Mouse (Mus musculus): ENCODE data around the gene Trim38. TPM values are rescaled to one million over a fixed set of nuclear protein-coding genes. Genes with fewer than 3 reads are reported as not detected.

The Trim38 gene
- polyA plus RNA-seq, 1 experiment from 2014 or later, result not detected

- H3K9me3 ChIP-seq, result no peaks in the 10 kb centered on the region
- no peak overlapping the region for H3K4me3 ChIP-seq
- H3K27ac ChIP-seq, result no peak overlapping the region
- WGBS, result 44% methylated on average over 3 of the region's 3 CpGs
- no peaks in the 10 kb centered on the region for H3K36me3 ChIP-seq
- H3K4me1 ChIP-seq, result no peaks in the 10 kb centered on the region
- no peak for ATAC-seq (ENCODE audit: borderline replicate concordance, extremely low read depth, low FRiP score, low TSS enrichment)
- no peak overlapping the region for H3K9ac ChIP-seq
- no peaks in the 10 kb centered on the region for H3K27me3 ChIP-seq
- no peak overlapping the region for H3K4me2 ChIP-seq
Measured at GRCm38 (mm10) chr13:23822213-23822612, 52.5 kb downstream of the Trim38 start.

GRCm38 (mm10) chr13:23826606-23827005 lies 56.9 kb downstream of the Trim38 start:
- Histone ChIP-seq H3K4me1 (no peaks in the 10 kb centered on the region), H3K9me3 (no peaks in the 10 kb centered on the region), H3K27ac (no peak overlapping the region), H3K4me3 (no peak overlapping the region), H3K36me3 (no peaks in the 10 kb centered on the region), H3K9ac (no peak overlapping the region), H3K4me2 (no peak overlapping the region), H3K27me3 (no peaks in the 10 kb centered on the region)
- no peak for ATAC-seq (ENCODE audit: borderline replicate concordance, extremely low read depth, low FRiP score, low TSS enrichment)
- WGBS, result 39% methylated on average over 3 of the region's 3 CpGs

- Histone ChIP-seq H3K4me1 (no peaks in the 10 kb centered on the region), H3K27ac (no peak overlapping the region), H3K36me3 (no peaks in the 10 kb centered on the region), H3K4me2 (no peak overlapping the region), H3K27me3 (no peaks in the 10 kb centered on the region), H3K9me3 (no peaks in the 10 kb centered on the region), H3K9ac (no peak overlapping the region), H3K4me3 (no peak overlapping the region)
- 15% methylated on average over 6 of the region's 6 CpGs for WGBS
- no peak for ATAC-seq (ENCODE audit: borderline replicate concordance, extremely low read depth, low FRiP score, low TSS enrichment)
Measured at GRCm38 (mm10) chr13:23833053-23833452, 63.3 kb downstream of the Trim38 start.

GRCm38 (mm10) chr13:23834836-23835235 lies 65.1 kb downstream of the Trim38 start:
- no peak overlapping the region for H3K9ac ChIP-seq
- no peaks in the 10 kb centered on the region for H3K9me3 ChIP-seq
- H3K4me2 ChIP-seq, result no peak overlapping the region
- no peak overlapping the region for H3K27ac ChIP-seq
- H3K4me1 ChIP-seq, result no peaks in the 10 kb centered on the region
- H3K27me3 ChIP-seq, result no peaks in the 10 kb centered on the region
- no peak for ATAC-seq (ENCODE audit: borderline replicate concordance, extremely low read depth, low FRiP score, low TSS enrichment)
- H3K36me3 ChIP-seq, result no peaks in the 10 kb centered on the region
- 84% methylated on average over 5 of the region's 5 CpGs for WGBS
- H3K4me3 ChIP-seq, result no peak overlapping the region

GRCm38 (mm10) chr13:23836630-23837029 lies 66.9 kb downstream of the Trim38 start:
- H3K27me3 ChIP-seq, result no peaks in the 10 kb centered on the region
- no peaks in the 10 kb centered on the region for H3K9me3 ChIP-seq
- H3K9ac ChIP-seq, result no peak overlapping the region
- H3K4me3 ChIP-seq, result no peak overlapping the region
- no peak overlapping the region for H3K4me2 ChIP-seq
- no peaks in the 10 kb centered on the region for H3K36me3 ChIP-seq
- H3K27ac ChIP-seq, result no peak overlapping the region
- H3K4me1 ChIP-seq, result no peaks in the 10 kb centered on the region
- ATAC-seq (ENCODE audit: borderline replicate concordance, extremely low read depth, low FRiP score, low TSS enrichment), result no peak
- 86% methylated on average over 5 of the region's 5 CpGs for WGBS

- no peak within 1 kb of the TSS for H3K27ac ChIP-seq
- ATAC-seq (ENCODE audit: borderline replicate concordance, extremely low read depth, low FRiP score, low TSS enrichment), result no peak
- WGBS, result 62% methylated on average over 2 of the region's 2 CpGs
Measured at GRCm38 (mm10) chr13:23839308-23839707, 69.6 kb downstream of the Trim38 start, which contains the start of gene Slc17a3. Gene Slc17a3 (plus strand): TSS chr13:23839434.

More at GRCm38 (mm10) chr13:23839308-23839707, 69.6 kb downstream of the Trim38 start, which contains the start of gene Slc17a3:
- Histone ChIP-seq H3K9me3 (no peaks in the 10 kb centered on the region), H3K27me3 (no peaks in the 10 kb centered on the region), H3K4me2 (no peak within 1 kb of the TSS), H3K4me1 (no peaks in the 10 kb centered on the region), H3K4me3 (no peak within 1 kb of the TSS), H3K9ac (no peak within 1 kb of the TSS), H3K36me3 (no peaks in the 10 kb centered on the region)

Small RNA genes within 50 kb of the gene (microRNA-seq; reads per million reads assigned to microRNA genes)
- gene Gm44314 (not detected), gene Gm44484 (not detected)

Other genes with a start within 250 kb of the Trim38 start
- gene Hist1h4h, start 238.9 kb upstream of the Trim38 start, polyA plus RNA-seq (2015; fragmentation: Nextera tagmentation; extraction: Ambion mirVana), result 6.9 and 8.1 TPM in 2 replicates
- 6.2 and 8.4 TPM in 2 replicates for gene Hist1h2af, start 236.0 kb upstream of the Trim38 start, polyA plus RNA-seq (2015; fragmentation: Nextera tagmentation; extraction: Ambion mirVana)
- 9.5 and 10.8 TPM in 2 replicates for gene Hist1h3g, start 234.5 kb upstream of the Trim38 start, polyA plus RNA-seq (2015; fragmentation: Nextera tagmentation; extraction: Ambion mirVana)
- gene Hist1h2bh, start 226.5 kb upstream of the Trim38 start, polyA plus RNA-seq (2015; fragmentation: Nextera tagmentation; extraction: Ambion mirVana), result 1.4 TPM in 2 replicates
- 0.75 and 1.5 TPM in 2 replicates for gene Hist1h3f, start 225.9 kb upstream of the Trim38 start, polyA plus RNA-seq (2015; fragmentation: Nextera tagmentation; extraction: Ambion mirVana)
- gene Hist1h4f, start 218.3 kb upstream of the Trim38 start, polyA plus RNA-seq (2015; fragmentation: Nextera tagmentation; extraction: Ambion mirVana), result 1.7 and 2.1 TPM in 2 replicates
- gene Hist1h1d, start 216.7 kb upstream of the Trim38 start, polyA plus RNA-seq (2015; fragmentation: Nextera tagmentation; extraction: Ambion mirVana), result 0.78 and 0.86 TPM in 2 replicates
- gene Hist1h3e, start 207.5 kb upstream of the Trim38 start, polyA plus RNA-seq (2015; fragmentation: Nextera tagmentation; extraction: Ambion mirVana), result 7.1 and 7.9 TPM in 2 replicates
- 143 and 164 TPM in 2 replicates for gene Hist1h2ae, start 198.7 kb upstream of the Trim38 start, polyA plus RNA-seq (2015; fragmentation: Nextera tagmentation; extraction: Ambion mirVana)
- gene Hist1h2bg, start 198.5 kb upstream of the Trim38 start, polyA plus RNA-seq (2015; fragmentation: Nextera tagmentation; extraction: Ambion mirVana), result 14.5 and 17.7 TPM in 2 replicates
- 10.1 and 10.2 TPM in 2 replicates for gene Hist1h2bf, start 195.7 kb upstream of the Trim38 start, polyA plus RNA-seq (2015; fragmentation: Nextera tagmentation; extraction: Ambion mirVana)
- gene Hist1h2ad, start 195.5 kb upstream of the Trim38 start, polyA plus RNA-seq (2015; fragmentation: Nextera tagmentation; extraction: Ambion mirVana), result 3.1 and 4.6 TPM in 2 replicates
- gene Hist1h3d, start 194.2 kb upstream of the Trim38 start, polyA plus RNA-seq (2015; fragmentation: Nextera tagmentation; extraction: Ambion mirVana), result 9.4 and 10.2 TPM in 2 replicates
- gene Hist1h4d, start 188.3 kb upstream of the Trim38 start, polyA plus RNA-seq (2015; fragmentation: Nextera tagmentation; extraction: Ambion mirVana), result 160 and 177 TPM in 2 replicates
- gene Hist1h2be, start 148.8 kb upstream of the Trim38 start, polyA plus RNA-seq (2015; fragmentation: Nextera tagmentation; extraction: Ambion mirVana), result 2.5 and 3.6 TPM in 2 replicates
- gene Hist1h1e, start 147.4 kb upstream of the Trim38 start, polyA plus RNA-seq (2015; fragmentation: Nextera tagmentation; extraction: Ambion mirVana), result 28.3 and 28.5 TPM in 2 replicates
- 1.6 and 1.8 TPM in 2 replicates for gene Hist1h2ac, start 86.0 kb upstream of the Trim38 start, polyA plus RNA-seq (2015; fragmentation: Nextera tagmentation; extraction: Ambion mirVana)
- gene Hist1h2bc, start 85.7 kb upstream of the Trim38 start, polyA plus RNA-seq (2015; fragmentation: Nextera tagmentation; extraction: Ambion mirVana), result 60.8 and 63.6 TPM in 2 replicates
- gene Hist1h1t, start 74.1 kb upstream of the Trim38 start, polyA plus RNA-seq (2015; fragmentation: Nextera tagmentation; extraction: Ambion mirVana), result 0.22 and 0.35 TPM in 2 replicates
- 8.2 and 9.4 TPM in 2 replicates for gene Hist1h4c, start 71.5 kb upstream of the Trim38 start, polyA plus RNA-seq (2015; fragmentation: Nextera tagmentation; extraction: Ambion mirVana)
- 8.6 and 10.8 TPM in 2 replicates for gene Hfe, start 59.1 kb upstream of the Trim38 start, polyA plus RNA-seq (2015; fragmentation: Nextera tagmentation; extraction: Ambion mirVana)
- gene Hist1h1c, start 31.1 kb upstream of the Trim38 start, polyA plus RNA-seq (2015; fragmentation: Nextera tagmentation; extraction: Ambion mirVana), result 36.2 and 37.0 TPM in 2 replicates
- gene Hist1h3c, start 24.3 kb upstream of the Trim38 start, polyA plus RNA-seq (2015; fragmentation: Nextera tagmentation; extraction: Ambion mirVana), result 12.0 and 13.7 TPM in 2 replicates
- gene Hist1h2bb, start 23.2 kb upstream of the Trim38 start, polyA plus RNA-seq (2015; fragmentation: Nextera tagmentation; extraction: Ambion mirVana), result 3.2 and 4.1 TPM in 2 replicates
- 74.3 and 83.5 TPM in 2 replicates for gene Hist1h2ab, start 18.8 kb upstream of the Trim38 start, polyA plus RNA-seq (2015; fragmentation: Nextera tagmentation; extraction: Ambion mirVana)
- gene Hist1h3b, start 17.6 kb upstream of the Trim38 start, polyA plus RNA-seq (2015; fragmentation: Nextera tagmentation; extraction: Ambion mirVana), result 12.0 and 18.6 TPM in 2 replicates
- 5.8 and 7.5 TPM in 2 replicates for gene Hist1h4b, start 12.9 kb upstream of the Trim38 start, polyA plus RNA-seq (2015; fragmentation: Nextera tagmentation; extraction: Ambion mirVana)
- 0.69 TPM in 1 of 2 replicates, not detected in the other for gene Hist1h4a, start 8.7 kb upstream of the Trim38 start, polyA plus RNA-seq (2015; fragmentation: Nextera tagmentation; extraction: Ambion mirVana)
- 8.3 and 8.5 TPM in 2 replicates for gene Hist1h3a, start 7.5 kb upstream of the Trim38 start, polyA plus RNA-seq (2015; fragmentation: Nextera tagmentation; extraction: Ambion mirVana)
- gene Hist1h1a, start 6.2 kb upstream of the Trim38 start, polyA plus RNA-seq (2015; fragmentation: Nextera tagmentation; extraction: Ambion mirVana), result 3.3 and 3.9 TPM in 2 replicates
- not detected in 2 replicates for gene Slc17a2, start 37.1 kb downstream of the Trim38 start, polyA plus RNA-seq (2015; fragmentation: Nextera tagmentation; extraction: Ambion mirVana)
- not detected in 2 replicates for gene Slc17a3, start 69.5 kb downstream of the Trim38 start, polyA plus RNA-seq (2015; fragmentation: Nextera tagmentation; extraction: Ambion mirVana)
- gene Slc17a1, start 97.8 kb downstream of the Trim38 start, polyA plus RNA-seq (2015; fragmentation: Nextera tagmentation; extraction: Ambion mirVana), result 0.15 TPM in 1 of 2 replicates, not detected in the other
- gene Slc17a4, start 145.1 kb downstream of the Trim38 start, polyA plus RNA-seq (2015; fragmentation: Nextera tagmentation; extraction: Ambion mirVana), result not detected in 2 replicates
- not detected in 2 replicates for gene Hist1h2ba, start 164.2 kb downstream of the Trim38 start, polyA plus RNA-seq (2015; fragmentation: Nextera tagmentation; extraction: Ambion mirVana)
- gene Hist1h2aa, start 164.5 kb downstream of the Trim38 start, polyA plus RNA-seq (2015; fragmentation: Nextera tagmentation; extraction: Ambion mirVana), result not detected in 2 replicates
- gene Scgn, start 221.3 kb downstream of the Trim38 start, polyA plus RNA-seq (2015; fragmentation: Nextera tagmentation; extraction: Ambion mirVana), result not detected in 2 replicates